In the genomic region with DNA sequence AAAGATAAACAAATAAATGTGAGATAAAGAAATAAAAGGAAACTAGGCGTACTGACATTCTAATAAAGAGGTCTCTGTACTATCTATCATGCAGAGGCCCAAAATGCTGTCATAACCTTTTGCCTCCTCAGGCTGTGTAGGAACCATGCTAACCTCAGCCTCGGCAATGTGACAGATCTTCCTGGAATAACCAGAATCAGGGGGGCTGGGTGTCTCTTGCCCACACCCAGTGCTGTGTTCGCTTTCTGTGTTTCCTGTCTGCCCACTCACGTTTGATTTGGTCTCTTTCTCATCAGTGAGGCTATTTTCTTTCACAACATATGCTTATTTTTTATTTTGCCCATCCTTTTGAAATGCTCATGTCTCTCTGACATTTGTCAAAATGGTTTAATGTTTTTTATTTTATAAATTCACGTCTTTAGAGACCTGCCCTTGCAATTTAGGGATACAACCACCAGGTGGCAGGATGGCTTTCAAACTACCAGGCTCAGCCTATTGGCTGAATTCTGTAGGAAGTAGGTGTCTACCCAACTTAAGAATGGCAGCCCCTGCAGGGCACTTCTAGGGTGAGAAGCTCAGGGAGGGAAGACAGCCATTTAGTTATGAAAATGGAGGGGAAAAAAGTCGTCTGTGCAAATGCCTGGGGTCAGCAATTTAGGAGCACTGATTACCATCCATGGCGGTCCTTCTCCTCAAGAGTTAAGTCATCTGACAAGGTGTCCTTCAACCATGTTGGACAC, we compare ENCODE assay signal across 9 mouse cellular contexts.
DNase-seq lines count a peak whose midpoint lies in the region; ATAC-seq and TF ChIP-seq lines count a peak whose summit lies in the region.
"Had no signal": no experiment of that assay in that cellular context is flagged by ENCODE, and none has a peak within 500 bp of the region (broad histone marks: within the 10 kb centered on the region; RNA-seq: fewer than 3 reads in every experiment).

No protein-coding gene starts in this region.

- H3K4me1 ChIP-seq in midbrain, postnatal 0 days (ENCODE audit: insufficient read depth, low read length), result no peaks in the 10 kb centered on the region
- no peaks in the 10 kb centered on the region for H3K4me1 ChIP-seq in midbrain, embryonic 11.5 days (ENCODE audit: control insufficient read depth, insufficient read depth, low read length)
- H3K4me1 ChIP-seq: lung, embryonic 15.5 days had no signal

- no peak overlapping the region for H3K27ac ChIP-seq in midbrain, postnatal 0 days (ENCODE audit: low read depth, low read length)
- no peak overlapping the region for H3K27ac ChIP-seq in midbrain, embryonic 11.5 days (ENCODE audit: low read depth, low read length)
- H3K27ac ChIP-seq: lung, embryonic 15.5 days had no signal

- 73% methylated on average over 7 of the region's 7 CpGs for WGBS in midbrain, postnatal 0 days
- 73% methylated on average over 7 of the region's 7 CpGs for WGBS in midbrain, embryonic 11.5 days

- H3K9me3 ChIP-seq in midbrain, postnatal 0 days (ENCODE audit: low read length), result no peaks in the 10 kb centered on the region
- H3K9me3 ChIP-seq in midbrain, embryonic 11.5 days (ENCODE audit: control insufficient read depth, low read length), result no peaks in the 10 kb centered on the region
- H3K9me3 ChIP-seq: lung, embryonic 15.5 days had no signal

- no peak overlapping the region for H3K9ac ChIP-seq in midbrain, postnatal 0 days (replicated peaks; ENCODE audit: low read length, poor library complexity, severe bottlenecking)
- H3K9ac ChIP-seq in midbrain, embryonic 11.5 days (ENCODE audit: low read length), result no peak overlapping the region
- H3K9ac ChIP-seq: lung, embryonic 15.5 days had no signal

- H3K27me3 ChIP-seq in midbrain, postnatal 0 days (ENCODE audit: insufficient read depth, low read length), result no peaks in the 10 kb centered on the region
- no peaks in the 10 kb centered on the region for H3K27me3 ChIP-seq in midbrain, embryonic 11.5 days (ENCODE audit: control insufficient read depth, insufficient read depth, low read length)
- H3K27me3 ChIP-seq: lung, embryonic 15.5 days had no signal

- H3K4me2 ChIP-seq in midbrain, postnatal 0 days (ENCODE audit: low read depth, low read length, poor library complexity, severe bottlenecking), result no peak overlapping the region
- H3K4me2 ChIP-seq in midbrain, embryonic 11.5 days, result no peak overlapping the region
- H3K4me2 ChIP-seq: lung, embryonic 15.5 days had no signal

- ATAC-seq in midbrain, postnatal 0 days (ENCODE audit: low FRiP score), result no peak
- ATAC-seq in midbrain, embryonic 11.5 days (ENCODE audit: low FRiP score), result no peak

- H3K4me3 ChIP-seq in midbrain, postnatal 0 days (ENCODE audit: low read depth, low read length), result no peak overlapping the region
- H3K4me3 ChIP-seq in midbrain, embryonic 11.5 days (ENCODE audit: low read depth, low read length), result no peak overlapping the region
- H3K4me3 ChIP-seq: lung, embryonic 15.5 days had no signal

- TF ChIP-seq CTCF in midbrain, postnatal 0 days (IDR thresholded peaks at IDR 0.05), result peak; percentile 60

- H3K36me3 ChIP-seq in midbrain, postnatal 0 days (ENCODE audit: insufficient read depth, low read length), result no peaks in the 10 kb centered on the region
- no peaks in the 10 kb centered on the region for H3K36me3 ChIP-seq in midbrain, embryonic 11.5 days (ENCODE audit: control insufficient read depth, insufficient read depth, low read length)
- H3K36me3 ChIP-seq: lung, embryonic 15.5 days had no signal

- DNase-seq in adrenal gland, postnatal 36 days, result peak; percentile 3 to 26
- no peak for DNase-seq in adrenal gland, postnatal 4 days (ENCODE audit: low spot score in 2 of 2)
- peak; percentile 23 for DNase-seq in midbrain, postnatal 0 days (ENCODE audit: low spot score)
- no peak for DNase-seq in midbrain, embryonic 11.5 days (ENCODE audit: low spot score, missing footprints)
- peak; percentile 73 for DNase-seq in cerebellum, adult 9-10 months
- peak; percentile 83 for DNase-seq in induced T-regulatory cell, adult 2 months (ENCODE audit: low read depth)
- peak; percentile 73 for DNase-seq in lung, postnatal 36 days
- peak; percentile 71 for DNase-seq in thymus, postnatal 25 days

Comparison
In these comparisons a context has a peak if more than half of its experiments do, and no peak if none do; other contexts are left out.
1. DNase-seq: peak in adrenal gland, postnatal 36 days (2 of 2), midbrain, postnatal 0 days (single experiment), cerebellum, adult 9-10 months (single experiment), induced T-regulatory cell, adult 2 months (single experiment), lung, postnatal 36 days (single experiment) and thymus, postnatal 25 days (single experiment); none in adrenal gland, postnatal 4 days (0 of 2) and midbrain, embryonic 11.5 days (single experiment).